Mouse (Mus musculus): ENCODE data around the gene Slc38a8. TPM values are rescaled to one million over a fixed set of nuclear protein-coding genes. Genes with fewer than 3 reads are reported as not detected.

Slc38a8 gene
- polyA plus RNA-seq, 1 experiment from 2014 or later: not detected

DNA sequence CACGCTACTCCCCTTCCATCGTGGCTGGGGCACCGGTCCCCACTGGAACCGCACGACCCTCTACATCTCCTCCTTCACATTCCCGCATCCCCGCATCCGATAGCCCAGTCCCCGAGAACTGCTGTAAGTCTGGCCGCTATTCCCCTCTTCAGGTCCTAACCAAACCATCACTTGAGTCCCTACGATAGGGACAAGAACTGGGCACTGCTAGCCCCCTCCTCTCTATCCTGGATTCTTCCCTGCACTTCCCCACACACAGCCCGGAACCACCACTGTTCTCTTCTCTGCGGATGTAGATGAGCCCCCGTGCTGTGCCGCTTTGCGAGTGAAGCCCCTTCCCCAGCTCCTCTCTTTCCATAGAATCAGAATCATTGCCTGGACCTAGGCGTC, 53.7 kb downstream of the Slc38a8 start:
- peak; percentile 7 for ATAC-seq (ENCODE audit: low FRiP score)

GRCm38 (mm10) chr8:119446990-119447780, 54.3 kb downstream of the Slc38a8 start:
- H3K9me3 ChIP-seq (replicated peaks): no peaks in the 10 kb centered on the region
- no peak overlapping the region for H3K27ac ChIP-seq (replicated peaks)
- peak overlapping the region; percentile 69 for H3K4me3 ChIP-seq (replicated peaks)
- WGBS: under 1% methylated on average over 55 of the region's 80 CpGs
- H3K4me2 ChIP-seq: peak overlapping the region; percentile 92
- peak overlapping the region; percentile 74 for H3K9ac ChIP-seq (replicated peaks)
- H3K4me1 ChIP-seq: peaks cover 22% of the 10 kb centered on the region
- no peaks in the 10 kb centered on the region for H3K36me3 ChIP-seq
- ATAC-seq (ENCODE audit: low FRiP score): peak; percentile 59
- peaks cover 18% of the 10 kb centered on the region for H3K27me3 ChIP-seq (replicated peaks)

More for the DNA sequence above, 53.7 kb downstream of the Slc38a8 start:
- Histone ChIP-seq H3K4me3 (replicated peaks) (peak overlapping the region; percentile 69), H3K27me3 (replicated peaks) (peaks cover 16% of the 10 kb centered on the region), H3K27ac (replicated peaks) (no peak overlapping the region), H3K36me3 (no peaks in the 10 kb centered on the region), H3K4me2 (peak overlapping the region; percentile 92), H3K4me1 (peaks cover 22% of the 10 kb centered on the region), H3K9ac (replicated peaks) (peak overlapping the region; percentile 74), H3K9me3 (replicated peaks) (no peaks in the 10 kb centered on the region)
- WGBS: under 1% methylated on average over 17 of the region's 17 CpGs

DNA sequence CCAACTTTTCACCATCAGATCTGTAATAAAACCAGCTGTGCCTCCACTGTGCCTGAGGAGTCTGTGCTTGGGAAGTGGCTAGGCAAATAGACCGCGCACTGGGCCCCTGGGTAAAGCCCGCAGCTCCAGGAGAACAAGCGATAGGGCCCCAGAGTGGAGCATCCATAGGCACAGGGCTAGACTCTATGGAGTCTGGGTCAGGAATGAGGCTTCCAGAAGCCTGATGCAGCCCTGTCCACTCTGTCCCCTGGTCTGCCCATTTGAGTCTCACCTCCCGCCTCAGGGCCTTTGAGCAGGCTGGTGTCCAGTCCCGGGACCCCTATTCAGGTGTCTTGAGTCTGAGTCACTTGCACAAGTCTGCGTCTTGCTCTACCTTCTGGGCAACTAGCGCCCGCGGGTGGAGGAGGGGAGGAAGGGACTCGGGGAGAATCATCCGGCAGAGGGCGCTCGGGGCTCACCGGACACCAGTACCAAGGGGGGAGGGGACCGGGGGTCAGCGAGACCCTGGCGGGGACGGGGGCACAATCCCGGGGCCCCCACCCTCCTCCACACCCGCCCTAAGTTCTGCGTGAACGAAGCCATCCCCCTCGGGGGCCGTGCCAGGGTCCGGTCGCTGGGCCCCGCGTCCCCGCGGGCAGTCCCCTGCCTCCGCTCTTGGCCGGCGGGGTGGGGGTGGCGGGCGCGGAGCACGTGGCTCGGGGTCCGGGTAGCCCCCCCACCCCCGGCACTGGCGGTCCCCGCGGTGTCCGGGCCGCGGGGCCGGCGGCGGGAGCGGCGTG, 55.1 kb downstream of the Slc38a8 start, which contains the start of gene Necab2:
Gene Necab2, plus strand, starts transcription at position 509 of the 779 bp plus-strand sequence.
- H3K9ac ChIP-seq (replicated peaks): peak within 1 kb of the TSS; percentile 74
- 3% methylated on average over 30 of the region's 52 CpGs for WGBS
- peaks cover 22% of the 10 kb centered on the region for H3K4me1 ChIP-seq
- no peaks in the 10 kb centered on the region for H3K36me3 ChIP-seq
- peak; percentile 70 for ATAC-seq (ENCODE audit: low FRiP score)
- peak within 1 kb of the TSS; percentile 69 for H3K4me3 ChIP-seq (replicated peaks)
- peak within 1 kb of the TSS; percentile 92 for H3K4me2 ChIP-seq
- H3K9me3 ChIP-seq (replicated peaks): no peaks in the 10 kb centered on the region
- peaks cover 18% of the 10 kb centered on the region for H3K27me3 ChIP-seq (replicated peaks)
- no peak within 1 kb of the TSS; the same call in 1 of the 2 replicates for H3K27ac ChIP-seq (replicated peaks)

DNA sequence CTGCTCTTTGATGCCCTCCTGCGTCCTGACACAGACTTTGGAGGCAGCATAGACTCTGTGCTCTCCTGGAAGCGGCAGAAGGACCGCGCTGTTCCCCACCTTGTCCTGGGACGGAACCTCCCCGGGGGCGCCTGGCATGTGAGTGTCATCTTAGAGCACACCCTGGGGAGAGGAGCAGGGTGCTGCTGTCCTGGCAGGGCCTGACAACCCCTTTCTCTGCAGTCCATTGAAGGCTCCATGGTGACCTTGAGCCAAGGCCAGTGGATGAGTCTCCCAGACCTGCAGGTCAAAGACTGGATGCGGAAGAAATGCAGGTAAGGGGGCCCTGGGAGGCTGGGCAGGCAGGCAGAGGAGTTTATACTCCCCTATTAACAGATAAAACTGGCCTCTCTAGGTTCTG, 58.5 kb downstream of the Slc38a8 start:
- Histone ChIP-seq H3K36me3 (no peaks in the 10 kb centered on the region), H3K4me2 (no peak overlapping the region), H3K4me3 (replicated peaks) (no peak overlapping the region), H3K27ac (replicated peaks) (no peak overlapping the region), H3K4me1 (peaks cover 34% of the 10 kb centered on the region), H3K9ac (replicated peaks) (no peak overlapping the region), H3K9me3 (replicated peaks) (no peaks in the 10 kb centered on the region), H3K27me3 (replicated peaks) (peaks cover 6% of the 10 kb centered on the region)
- no peak for ATAC-seq (ENCODE audit: low FRiP score)
- WGBS: 95% methylated on average over 8 of the region's 8 CpGs

- no peak overlapping the region for H3K4me3 ChIP-seq (replicated peaks)
- WGBS: 74% methylated on average over 5 of the region's 5 CpGs
- no peaks in the 10 kb centered on the region for H3K9me3 ChIP-seq (replicated peaks)
- no peaks in the 10 kb centered on the region for H3K36me3 ChIP-seq
- no peak overlapping the region for H3K4me2 ChIP-seq
- ATAC-seq (ENCODE audit: low FRiP score): no peak
- peaks cover 24% of the 10 kb centered on the region for H3K4me1 ChIP-seq
- H3K27me3 ChIP-seq (replicated peaks): peaks cover 3% of the 10 kb centered on the region; the same call in 1 of the 2 replicates
- no peak overlapping the region for H3K9ac ChIP-seq (replicated peaks)
- no peak overlapping the region for H3K27ac ChIP-seq (replicated peaks)
These were observed 59.5 kb downstream of the Slc38a8 start for GRCm38 (mm10) chr8:119442013-119442412.

DNA sequence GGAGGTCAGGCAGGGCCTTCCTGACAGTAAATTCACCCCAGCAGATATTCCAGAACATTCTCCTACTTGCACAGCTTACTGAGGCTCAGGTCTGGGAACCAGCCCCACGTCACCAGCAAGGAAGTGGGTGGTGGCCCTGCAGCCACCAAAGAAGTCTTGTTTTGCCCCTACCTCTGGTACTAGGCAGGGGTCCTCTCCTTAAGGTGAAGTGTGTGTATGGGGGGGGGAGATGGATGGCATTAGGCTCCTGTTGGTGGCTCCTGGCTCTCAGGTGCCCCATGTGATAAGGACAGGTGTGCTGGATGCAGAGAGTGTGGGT, 60.6 kb downstream of the Slc38a8 start:
- 61% methylated on average over 1 of the region's 1 CpGs for whole genome bisulfite sequencing
- 0 out of 2 replicates have a peak, but pooled peaks have one; percentile 2 for ATAC-seq (ENCODE audit: low FRiP score)

DNA sequence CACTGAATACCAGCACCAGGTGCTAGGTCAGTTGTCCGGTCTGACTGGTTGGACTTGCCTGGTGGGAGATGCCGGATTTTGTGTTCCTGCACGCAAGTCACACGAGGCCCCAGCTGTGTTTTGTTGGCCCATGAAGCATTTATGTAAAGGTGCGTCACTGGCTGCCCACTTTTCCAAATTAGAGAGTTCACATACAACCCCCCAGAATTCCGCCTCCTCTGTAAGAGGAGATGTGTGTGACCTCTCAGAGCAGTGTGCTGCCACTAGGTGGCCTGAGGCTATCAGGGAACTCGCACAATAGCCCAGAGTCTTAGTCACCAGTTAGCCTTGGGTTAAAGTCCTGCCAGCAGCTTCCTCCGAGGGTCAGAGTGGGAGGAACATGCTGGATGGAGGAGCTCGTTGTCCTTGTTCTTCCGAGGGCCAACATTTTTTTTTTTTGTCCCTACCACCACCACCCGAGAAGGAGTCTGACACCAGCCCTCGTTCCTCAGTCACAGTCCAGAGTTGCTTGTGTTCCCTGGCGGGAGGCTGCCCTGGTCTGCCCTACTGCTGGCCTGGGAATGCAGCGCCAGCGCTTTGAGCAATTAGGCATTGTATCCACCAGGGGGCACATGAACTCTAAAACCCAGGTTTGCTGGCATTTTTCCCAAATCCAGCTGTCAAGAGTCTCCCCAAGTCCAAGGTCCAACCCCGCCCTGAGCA, 61.1 kb downstream of the Slc38a8 start:
- ATAC-seq (ENCODE audit: low FRiP score): 0 out of 2 replicates have a peak, but pooled peaks have one; percentile 25

More for the DNA sequence above, 60.6 kb downstream of the Slc38a8 start:
- H3K9ac ChIP-seq (replicated peaks): no peak overlapping the region
- peaks cover 19% of the 10 kb centered on the region for H3K4me1 ChIP-seq
- peak overlapping the region; percentile 23; the same call in 1 of the 2 replicates for H3K4me2 ChIP-seq
- no peaks in the 10 kb centered on the region for H3K9me3 ChIP-seq (replicated peaks)
- H3K4me3 ChIP-seq (replicated peaks): no peak overlapping the region
- H3K27ac ChIP-seq (replicated peaks): no peak overlapping the region
- H3K27me3 ChIP-seq (replicated peaks): peaks cover 3% of the 10 kb centered on the region
- H3K36me3 ChIP-seq: no peaks in the 10 kb centered on the region

DNA sequence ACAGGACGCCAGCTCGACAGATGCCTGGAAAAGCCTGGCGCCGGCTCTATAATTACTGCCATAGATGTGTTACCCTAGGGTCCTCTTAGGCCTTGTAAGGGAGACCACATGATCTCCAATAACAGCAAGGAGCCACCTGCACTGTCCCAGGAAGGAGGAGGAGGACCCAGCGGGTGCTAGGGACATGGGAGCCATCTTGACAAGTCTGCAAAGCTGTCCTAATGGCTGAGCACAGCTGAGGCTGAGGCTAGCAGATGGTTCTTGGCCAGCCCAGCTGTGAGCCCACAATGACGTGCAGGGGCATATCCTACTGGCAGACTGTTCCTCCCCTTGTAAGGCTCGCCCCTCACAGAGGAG, 61.6 kb downstream of the Slc38a8 start:
- H3K4me3 ChIP-seq (replicated peaks): no peak overlapping the region
- WGBS: 37% methylated on average over 7 of the region's 7 CpGs
- H3K9ac ChIP-seq (replicated peaks): no peak overlapping the region
- H3K36me3 ChIP-seq: no peaks in the 10 kb centered on the region
- no peak overlapping the region for H3K4me2 ChIP-seq
- peak overlapping the region; percentile 28; the same call in 1 of the 2 replicates for H3K27ac ChIP-seq (replicated peaks)
- peaks cover 19% of the 10 kb centered on the region for H3K4me1 ChIP-seq
- ATAC-seq (ENCODE audit: low FRiP score): peak; percentile 29; the same call in 1 of the 2 replicates
- H3K27me3 ChIP-seq (replicated peaks): peaks cover 3% of the 10 kb centered on the region
- H3K9me3 ChIP-seq (replicated peaks): no peaks in the 10 kb centered on the region

More for the DNA sequence above, 61.1 kb downstream of the Slc38a8 start:
- Histone ChIP-seq H3K4me3 (replicated peaks) (no peak overlapping the region), H3K9ac (replicated peaks) (no peak overlapping the region), H3K9me3 (replicated peaks) (no peaks in the 10 kb centered on the region), H3K4me1 (peaks cover 19% of the 10 kb centered on the region), H3K27me3 (replicated peaks) (peaks cover 3% of the 10 kb centered on the region), H3K36me3 (no peaks in the 10 kb centered on the region), H3K27ac (replicated peaks) (peak overlapping the region; percentile 28; the same call in 1 of the 2 replicates), H3K4me2 (peak overlapping the region; percentile 23)
- 13% methylated on average over 16 of the region's 16 CpGs for WGBS

GRCm38 (mm10) chr8:119439424-119439823, 62.1 kb downstream of the Slc38a8 start:
- Histone ChIP-seq H3K36me3 (no peaks in the 10 kb centered on the region), H3K4me1 (peaks cover 19% of the 10 kb centered on the region), H3K9ac (replicated peaks) (no peak overlapping the region), H3K27ac (replicated peaks) (no peak overlapping the region), H3K4me2 (no peak overlapping the region), H3K9me3 (replicated peaks) (no peaks in the 10 kb centered on the region), H3K27me3 (replicated peaks) (peaks cover 3% of the 10 kb centered on the region), H3K4me3 (replicated peaks) (no peak overlapping the region)
- ATAC-seq (ENCODE audit: low FRiP score): no peak
- 91% methylated on average over 2 of the region's 2 CpGs for WGBS

- Histone ChIP-seq H3K4me2 (no peak overlapping the region), H3K9me3 (replicated peaks) (no peaks in the 10 kb centered on the region), H3K27me3 (replicated peaks) (peaks cover 3% of the 10 kb centered on the region), H3K9ac (replicated peaks) (no peak overlapping the region), H3K27ac (replicated peaks) (no peak overlapping the region), H3K4me1 (peaks cover 19% of the 10 kb centered on the region), H3K4me3 (replicated peaks) (no peak overlapping the region), H3K36me3 (no peaks in the 10 kb centered on the region)
- ATAC-seq (ENCODE audit: low FRiP score): no peak
- WGBS: 83% methylated on average over 6 of the region's 6 CpGs
These were observed 62.6 kb downstream of the Slc38a8 start for GRCm38 (mm10) chr8:119438876-119439275.

GRCm38 (mm10) chr8:119437506-119437905, 64.0 kb downstream of the Slc38a8 start:
- H3K36me3 ChIP-seq: no peaks in the 10 kb centered on the region
- H3K4me2 ChIP-seq: no peak overlapping the region
- 72% methylated on average over 11 of the region's 11 CpGs for WGBS
- H3K27ac ChIP-seq (replicated peaks): no peak overlapping the region
- ATAC-seq (ENCODE audit: low FRiP score): no peak
- H3K9ac ChIP-seq (replicated peaks): no peak overlapping the region
- H3K9me3 ChIP-seq (replicated peaks): no peaks in the 10 kb centered on the region
- peaks cover 19% of the 10 kb centered on the region for H3K4me1 ChIP-seq
- H3K4me3 ChIP-seq (replicated peaks): no peak overlapping the region
- H3K27me3 ChIP-seq (replicated peaks): no peaks in the 10 kb centered on the region; the same call in none of the 2 replicates

Measured in neural tube, embryonic 15.5 days (tissue).